Mouse (Mus musculus): Measurements from ENCODE around the gene Mast4. TPM values are rescaled to one million over a fixed set of nuclear protein-coding genes. Genes with fewer than 3 reads are reported as not detected.

Gene Mast4
- polyA plus RNA-seq, 1 experiment: 0.04 TPM

- Histone ChIP-seq H3K4me1 (ENCODE audit: control insufficient read depth) (no peaks in the 10 kb centered on the region), H3K4me3 (replicated peaks) (no peak overlapping the region), H3K36me3 (ENCODE audit: control insufficient read depth) (no peaks in the 10 kb centered on the region), H3K9me3 (ENCODE audit: control insufficient read depth, low read length) (peaks cover 7% of the 10 kb centered on the region; the same call in 1 of the 2 replicates), H3K27me3 (ENCODE audit: control insufficient read depth) (peaks cover 2% of the 10 kb centered on the region; the same call in 1 of the 2 replicates)
- TF ChIP-seq TAL1 (IDR thresholded peaks at IDR 0.05; ENCODE audit: low read length): no peak
- no peak for TF ChIP-seq GATA1 (IDR thresholded peaks at IDR 0.05; ENCODE audit: low read length)
Observed at GRCm38 (mm10) chr13:103326186-103326585, 8.1 kb downstream of the Mast4 start.

- Histone ChIP-seq H3K27me3 (ENCODE audit: control insufficient read depth) (no peaks in the 10 kb centered on the region), H3K9me3 (ENCODE audit: control insufficient read depth, low read length) (peaks cover 10% of the 10 kb centered on the region; the same call in 1 of the 2 replicates), H3K4me3 (replicated peaks) (no peak overlapping the region), H3K4me1 (ENCODE audit: control insufficient read depth) (no peaks in the 10 kb centered on the region), H3K36me3 (ENCODE audit: control insufficient read depth) (no peaks in the 10 kb centered on the region)
- TF ChIP-seq TAL1 (IDR thresholded peaks at IDR 0.05; ENCODE audit: low read length): no peak
- no peak for TF ChIP-seq GATA1 (IDR thresholded peaks at IDR 0.05; ENCODE audit: low read length)
Observed at GRCm38 (mm10) chr13:103319881-103320280, 14.4 kb downstream of the Mast4 start.

GRCm38 (mm10) chr13:103319317-103319716 lies 15.0 kb downstream of the Mast4 start:
- H3K4me3 ChIP-seq (replicated peaks): no peak overlapping the region
- TF ChIP-seq TAL1 (IDR thresholded peaks at IDR 0.05; ENCODE audit: low read length) (no peak), GATA1 (IDR thresholded peaks at IDR 0.05; ENCODE audit: low read length) (no peak)

GRCm38 (mm10) chr13:103316777-103317367 lies 17.4 kb downstream of the Mast4 start:
- H3K36me3 ChIP-seq (ENCODE audit: control insufficient read depth): no peaks in the 10 kb centered on the region
- H3K4me1 ChIP-seq (ENCODE audit: control insufficient read depth): no peaks in the 10 kb centered on the region
- H3K27me3 ChIP-seq (ENCODE audit: control insufficient read depth): no peaks in the 10 kb centered on the region
- peaks cover 4% of the 10 kb centered on the region; the same call in 1 of the 2 replicates for H3K9me3 ChIP-seq (ENCODE audit: control insufficient read depth, low read length)
- H3K4me3 ChIP-seq (replicated peaks): no peak overlapping the region
- TF ChIP-seq TAL1 (IDR thresholded peaks at IDR 0.05; ENCODE audit: low read length) (no peak), GATA1 (IDR thresholded peaks at IDR 0.05; ENCODE audit: low read length) (no peak)

More at GRCm38 (mm10) chr13:103319317-103319716, 15.0 kb downstream of the Mast4 start:
- no peaks in the 10 kb centered on the region for H3K4me1 ChIP-seq (ENCODE audit: control insufficient read depth)
- no peaks in the 10 kb centered on the region for H3K36me3 ChIP-seq (ENCODE audit: control insufficient read depth)
- H3K9me3 ChIP-seq (ENCODE audit: control insufficient read depth, low read length): peaks cover 10% of the 10 kb centered on the region; the same call in 1 of the 2 replicates
- H3K27me3 ChIP-seq (ENCODE audit: control insufficient read depth): no peaks in the 10 kb centered on the region

- Histone ChIP-seq H3K36me3 (ENCODE audit: control insufficient read depth) (no peaks in the 10 kb centered on the region), H3K9me3 (ENCODE audit: control insufficient read depth, low read length) (no peaks in the 10 kb centered on the region), H3K27me3 (ENCODE audit: control insufficient read depth) (no peaks in the 10 kb centered on the region), H3K4me3 (replicated peaks) (no peak overlapping the region), H3K4me1 (ENCODE audit: control insufficient read depth) (no peaks in the 10 kb centered on the region)
- TF ChIP-seq GATA1 (IDR thresholded peaks at IDR 0.05; ENCODE audit: low read length): no peak
- TF ChIP-seq TAL1 (IDR thresholded peaks at IDR 0.05; ENCODE audit: low read length): no peak
Observed at GRCm38 (mm10) chr13:103315113-103315708, 19.1 kb downstream of the Mast4 start.

- H3K27me3 ChIP-seq (ENCODE audit: control insufficient read depth): no peaks in the 10 kb centered on the region
- no peak overlapping the region for H3K4me3 ChIP-seq (replicated peaks)
- H3K4me1 ChIP-seq (ENCODE audit: control insufficient read depth): no peaks in the 10 kb centered on the region
- no peaks in the 10 kb centered on the region for H3K36me3 ChIP-seq (ENCODE audit: control insufficient read depth)
- no peaks in the 10 kb centered on the region for H3K9me3 ChIP-seq (ENCODE audit: control insufficient read depth, low read length)
- TF ChIP-seq TAL1 (IDR thresholded peaks at IDR 0.05; ENCODE audit: low read length): no peak
Observed at GRCm38 (mm10) chr13:103308296-103308695, 26.0 kb downstream of the Mast4 start.

GRCm38 (mm10) chr13:103303826-103304225 lies 30.5 kb downstream of the Mast4 start:
- Histone ChIP-seq H3K4me1 (ENCODE audit: control insufficient read depth) (no peaks in the 10 kb centered on the region), H3K4me3 (replicated peaks) (no peak overlapping the region), H3K27me3 (ENCODE audit: control insufficient read depth) (no peaks in the 10 kb centered on the region), H3K36me3 (ENCODE audit: control insufficient read depth) (no peaks in the 10 kb centered on the region), H3K9me3 (ENCODE audit: control insufficient read depth, low read length) (no peaks in the 10 kb centered on the region)
- TF ChIP-seq TAL1 (IDR thresholded peaks at IDR 0.05; ENCODE audit: low read length): no peak
- TF ChIP-seq GATA1 (IDR thresholded peaks at IDR 0.05; ENCODE audit: low read length): no peak

- H3K4me3 ChIP-seq (replicated peaks): no peak overlapping the region
Observed at GRCm38 (mm10) chr13:103302508-103302907, 31.8 kb downstream of the Mast4 start.

GRCm38 (mm10) chr13:103302077-103302476 lies 32.2 kb downstream of the Mast4 start:
- Histone ChIP-seq H3K9me3 (ENCODE audit: control insufficient read depth, low read length) (no peaks in the 10 kb centered on the region), H3K36me3 (ENCODE audit: control insufficient read depth) (no peaks in the 10 kb centered on the region), H3K4me1 (ENCODE audit: control insufficient read depth) (no peaks in the 10 kb centered on the region), H3K4me3 (replicated peaks) (no peak overlapping the region), H3K27me3 (ENCODE audit: control insufficient read depth) (no peaks in the 10 kb centered on the region)
- no peak for TF ChIP-seq TAL1 (IDR thresholded peaks at IDR 0.05; ENCODE audit: low read length)
- no peak for TF ChIP-seq GATA1 (IDR thresholded peaks at IDR 0.05; ENCODE audit: low read length)

More at GRCm38 (mm10) chr13:103302508-103302907, 31.8 kb downstream of the Mast4 start:
- no peaks in the 10 kb centered on the region for H3K4me1 ChIP-seq (ENCODE audit: control insufficient read depth)
- no peaks in the 10 kb centered on the region for H3K9me3 ChIP-seq (ENCODE audit: control insufficient read depth, low read length)
- H3K27me3 ChIP-seq (ENCODE audit: control insufficient read depth): no peaks in the 10 kb centered on the region
- no peak for TF ChIP-seq GATA1 (IDR thresholded peaks at IDR 0.05; ENCODE audit: low read length)
- H3K36me3 ChIP-seq (ENCODE audit: control insufficient read depth): no peaks in the 10 kb centered on the region

All from erythroblast, embryonic 14.5 days (primary cell).